Mouse (Mus musculus): ENCODE measurements at regions not wholly inside any gene's neighbourhood (a gene's known extent, or its start where the extent isn't known, plus 50 kb on each side); places are given as distances from the start of the nearest gene placed in this dataset.

- Histone ChIP-seq H3K27me3 (ENCODE audit: control insufficient read depth, insufficient read depth, low read length) (no peaks in the 10 kb centered on the region), H3K4me1 (replicated peaks; ENCODE audit: control insufficient read depth, insufficient read depth, low read length) (no peaks in the 10 kb centered on the region), H3K9me3 (ENCODE audit: control insufficient read depth, low read length) (no peaks in the 10 kb centered on the region), H3K9ac (ENCODE audit: low read depth, low read length) (no peak overlapping the region), H3K4me3 (ENCODE audit: low read depth, low read length) (no peak overlapping the region), H3K36me3 (ENCODE audit: control insufficient read depth, insufficient read depth, low read length) (no peaks in the 10 kb centered on the region), H3K4me2 (replicated peaks; ENCODE audit: low read depth, low read length) (no peak overlapping the region), H3K27ac (ENCODE audit: low read depth, low read length) (no peak overlapping the region)
- no peak for ATAC-seq (ENCODE audit: low FRiP score)
- no peak for DNase-seq (ENCODE audit: low spot score)
- WGBS, result 90% methylated on average over 4 of the region's 4 CpGs
Observed at GRCm38 (mm10) chr4:64527724-64528332, 481.0 kb upstream of the Tnc start.

- H3K4me1 ChIP-seq (replicated peaks; ENCODE audit: control insufficient read depth, insufficient read depth, low read length), result no peaks in the 10 kb centered on the region
- no peaks in the 10 kb centered on the region for H3K9me3 ChIP-seq (ENCODE audit: control insufficient read depth, low read length)
- H3K4me3 ChIP-seq (ENCODE audit: low read depth, low read length), result no peak overlapping the region
- DNase-seq (ENCODE audit: low spot score) (peak; percentile 64), ATAC-seq (ENCODE audit: low FRiP score) (no peak)
- H3K9ac ChIP-seq (ENCODE audit: low read depth, low read length), result no peak overlapping the region
- H3K4me2 ChIP-seq (replicated peaks; ENCODE audit: low read depth, low read length), result no peak overlapping the region
- no peak overlapping the region for H3K27ac ChIP-seq (ENCODE audit: low read depth, low read length)
- no peaks in the 10 kb centered on the region for H3K36me3 ChIP-seq (ENCODE audit: control insufficient read depth, insufficient read depth, low read length)
- H3K27me3 ChIP-seq (ENCODE audit: control insufficient read depth, insufficient read depth, low read length), result no peaks in the 10 kb centered on the region
- 78% methylated on average over 4 of the region's 4 CpGs for WGBS
Observed at GRCm38 (mm10) chr4:64530585-64530984, 483.8 kb upstream of the Tnc start.

- ATAC-seq (ENCODE audit: low FRiP score), result no peak
- Histone ChIP-seq H3K4me2 (replicated peaks; ENCODE audit: low read depth, low read length) (no peak overlapping the region), H3K9ac (ENCODE audit: low read depth, low read length) (no peak overlapping the region), H3K9me3 (ENCODE audit: control insufficient read depth, low read length) (no peaks in the 10 kb centered on the region), H3K4me3 (ENCODE audit: low read depth, low read length) (no peak overlapping the region), H3K27ac (ENCODE audit: low read depth, low read length) (no peak overlapping the region), H3K36me3 (ENCODE audit: control insufficient read depth, insufficient read depth, low read length) (no peaks in the 10 kb centered on the region), H3K4me1 (replicated peaks; ENCODE audit: control insufficient read depth, insufficient read depth, low read length) (no peaks in the 10 kb centered on the region), H3K27me3 (ENCODE audit: control insufficient read depth, insufficient read depth, low read length) (no peaks in the 10 kb centered on the region)
- no peak for DNase-seq (ENCODE audit: low spot score)
- WGBS, result 31% methylated on average over 3 of the region's 3 CpGs
Observed at GRCm38 (mm10) chr4:64533019-64533418, 486.2 kb upstream of the Tnc start.

- no peak overlapping the region for H3K27ac ChIP-seq (ENCODE audit: low read depth, low read length)
- H3K9me3 ChIP-seq (ENCODE audit: control insufficient read depth, low read length), result no peaks in the 10 kb centered on the region
- ATAC-seq (ENCODE audit: low FRiP score) (no peak), DNase-seq (ENCODE audit: low spot score) (no peak)
- no peaks in the 10 kb centered on the region for H3K27me3 ChIP-seq (ENCODE audit: control insufficient read depth, insufficient read depth, low read length)
- no peaks in the 10 kb centered on the region for H3K4me1 ChIP-seq (replicated peaks; ENCODE audit: control insufficient read depth, insufficient read depth, low read length)
- H3K4me2 ChIP-seq (replicated peaks; ENCODE audit: low read depth, low read length), result no peak overlapping the region
- 65% methylated on average over 6 of the region's 6 CpGs for WGBS
- H3K36me3 ChIP-seq (ENCODE audit: control insufficient read depth, insufficient read depth, low read length), result no peaks in the 10 kb centered on the region
- no peak overlapping the region for H3K9ac ChIP-seq (ENCODE audit: low read depth, low read length)
- H3K4me3 ChIP-seq (ENCODE audit: low read depth, low read length), result no peak overlapping the region
Observed at GRCm38 (mm10) chr4:64535554-64536253, 488.9 kb upstream of the Tnc start.

- Histone ChIP-seq H3K4me1 (replicated peaks; ENCODE audit: control insufficient read depth, insufficient read depth, low read length) (no peaks in the 10 kb centered on the region), H3K4me2 (replicated peaks; ENCODE audit: low read depth, low read length) (no peak overlapping the region), H3K9me3 (ENCODE audit: control insufficient read depth, low read length) (no peaks in the 10 kb centered on the region), H3K4me3 (ENCODE audit: low read depth, low read length) (no peak overlapping the region), H3K36me3 (ENCODE audit: control insufficient read depth, insufficient read depth, low read length) (no peaks in the 10 kb centered on the region), H3K9ac (ENCODE audit: low read depth, low read length) (no peak overlapping the region), H3K27ac (ENCODE audit: low read depth, low read length) (no peak overlapping the region), H3K27me3 (ENCODE audit: control insufficient read depth, insufficient read depth, low read length) (no peaks in the 10 kb centered on the region)
- WGBS, result 92% methylated on average over 4 of the region's 4 CpGs
- DNase-seq (ENCODE audit: low spot score), result no peak
- no peak for ATAC-seq (ENCODE audit: low FRiP score)
Observed at GRCm38 (mm10) chr4:64538009-64538408, 491.2 kb upstream of the Tnc start.

GRCm38 (mm10) chr4:64544576-64545185 lies 497.9 kb upstream of the Tnc start:
- Histone ChIP-seq H3K27me3 (ENCODE audit: control insufficient read depth, insufficient read depth, low read length) (no peaks in the 10 kb centered on the region), H3K9ac (ENCODE audit: low read depth, low read length) (no peak overlapping the region), H3K36me3 (ENCODE audit: control insufficient read depth, insufficient read depth, low read length) (no peaks in the 10 kb centered on the region), H3K27ac (ENCODE audit: low read depth, low read length) (no peak overlapping the region), H3K4me2 (replicated peaks; ENCODE audit: low read depth, low read length) (no peak overlapping the region), H3K4me1 (replicated peaks; ENCODE audit: control insufficient read depth, insufficient read depth, low read length) (no peaks in the 10 kb centered on the region), H3K4me3 (ENCODE audit: low read depth, low read length) (no peak overlapping the region), H3K9me3 (ENCODE audit: control insufficient read depth, low read length) (no peaks in the 10 kb centered on the region)
- no peak for DNase-seq (ENCODE audit: low spot score)
- 84% methylated on average over 4 of the region's 4 CpGs for WGBS
- no peak for ATAC-seq (ENCODE audit: low FRiP score)

- WGBS, result 85% methylated on average over 4 of the region's 4 CpGs
- Histone ChIP-seq H3K9ac (ENCODE audit: low read depth, low read length) (no peak overlapping the region), H3K27me3 (ENCODE audit: control insufficient read depth, insufficient read depth, low read length) (no peaks in the 10 kb centered on the region), H3K4me2 (replicated peaks; ENCODE audit: low read depth, low read length) (no peak overlapping the region), H3K27ac (ENCODE audit: low read depth, low read length) (no peak overlapping the region), H3K4me3 (ENCODE audit: low read depth, low read length) (no peak overlapping the region), H3K4me1 (replicated peaks; ENCODE audit: control insufficient read depth, insufficient read depth, low read length) (no peaks in the 10 kb centered on the region), H3K9me3 (ENCODE audit: control insufficient read depth, low read length) (no peaks in the 10 kb centered on the region), H3K36me3 (ENCODE audit: control insufficient read depth, insufficient read depth, low read length) (no peaks in the 10 kb centered on the region)
- DNase-seq (ENCODE audit: low spot score) (no peak), ATAC-seq (ENCODE audit: low FRiP score) (no peak)
Observed at GRCm38 (mm10) chr4:64546386-64546785, 499.6 kb upstream of the Tnc start.

- no peak overlapping the region for H3K4me3 ChIP-seq (ENCODE audit: low read depth, low read length)
- H3K27me3 ChIP-seq (ENCODE audit: control insufficient read depth, insufficient read depth, low read length), result no peaks in the 10 kb centered on the region
- no peak overlapping the region for H3K4me2 ChIP-seq (replicated peaks; ENCODE audit: low read depth, low read length)
- H3K9me3 ChIP-seq (ENCODE audit: control insufficient read depth, low read length), result no peaks in the 10 kb centered on the region
- WGBS, result 94% methylated on average over 1 of the region's 1 CpGs
- no peaks in the 10 kb centered on the region for H3K36me3 ChIP-seq (ENCODE audit: control insufficient read depth, insufficient read depth, low read length)
- ATAC-seq (ENCODE audit: low FRiP score), result no peak
- no peak for DNase-seq (ENCODE audit: low spot score)
- no peak overlapping the region for H3K27ac ChIP-seq (ENCODE audit: low read depth, low read length)
- H3K9ac ChIP-seq (ENCODE audit: low read depth, low read length), result no peak overlapping the region
- no peaks in the 10 kb centered on the region for H3K4me1 ChIP-seq (replicated peaks; ENCODE audit: control insufficient read depth, insufficient read depth, low read length)
Observed at GRCm38 (mm10) chr4:64562511-64562910, 515.7 kb upstream of the Tnc start.

- WGBS, result 91% methylated on average over 3 of the region's 3 CpGs
- Histone ChIP-seq H3K36me3 (ENCODE audit: control insufficient read depth, insufficient read depth, low read length) (no peaks in the 10 kb centered on the region), H3K9me3 (ENCODE audit: control insufficient read depth, low read length) (no peaks in the 10 kb centered on the region), H3K4me2 (replicated peaks; ENCODE audit: low read depth, low read length) (no peak overlapping the region), H3K27me3 (ENCODE audit: control insufficient read depth, insufficient read depth, low read length) (no peaks in the 10 kb centered on the region), H3K4me3 (ENCODE audit: low read depth, low read length) (no peak overlapping the region), H3K9ac (ENCODE audit: low read depth, low read length) (no peak overlapping the region), H3K27ac (ENCODE audit: low read depth, low read length) (no peak overlapping the region), H3K4me1 (replicated peaks; ENCODE audit: control insufficient read depth, insufficient read depth, low read length) (no peaks in the 10 kb centered on the region)
- DNase-seq (ENCODE audit: low spot score), result no peak
- no peak for ATAC-seq (ENCODE audit: low FRiP score)
Observed at GRCm38 (mm10) chr4:64563996-64564395, 517.2 kb upstream of the Tnc start.

All from hindbrain, embryonic 11.5 days (tissue).